16 mouse cellular contexts compared by ENCODE assay signal in the genomic region with DNA sequence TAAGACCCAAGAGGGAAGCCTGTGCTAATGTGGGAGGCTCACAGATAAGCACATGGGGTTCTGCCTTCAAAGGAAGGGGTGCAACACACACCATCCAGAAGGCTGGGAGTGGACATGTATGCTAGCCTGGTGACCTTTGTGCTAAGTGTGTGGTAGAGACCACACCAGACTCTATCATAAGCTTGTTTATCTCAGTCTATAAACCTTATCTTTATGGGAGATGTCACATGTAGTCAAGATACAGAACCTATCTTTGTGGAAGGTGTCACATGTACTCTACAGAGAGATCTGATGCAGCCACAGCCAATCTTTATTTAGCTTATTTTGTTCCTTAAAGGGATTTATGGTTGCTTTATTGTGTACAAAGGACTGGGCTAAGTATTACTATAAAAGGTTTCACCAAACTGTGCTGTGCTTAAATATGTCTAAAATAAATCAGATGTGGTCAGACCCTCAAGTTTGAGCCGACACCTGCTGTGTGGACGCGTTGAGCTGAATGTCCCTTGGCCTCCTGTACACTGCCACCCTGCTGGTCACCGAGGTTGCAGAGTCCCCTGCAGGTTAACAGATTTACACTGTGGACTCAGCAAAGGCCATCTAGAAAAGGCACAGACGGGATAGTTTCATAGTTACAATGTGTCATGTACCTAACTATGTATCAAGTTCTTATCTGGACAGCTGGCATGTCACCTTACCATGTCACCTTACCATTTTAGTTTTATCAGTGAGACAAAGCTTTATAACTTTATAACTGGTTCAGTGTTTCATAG.
"Had no signal": no experiment of that assay in that cellular context is flagged by ENCODE, and none has a peak within 500 bp of the region (broad histone marks: within the 10 kb centered on the region; RNA-seq: fewer than 3 reads in every experiment).

No protein-coding gene starts in this region.

- H3K4me1 ChIP-seq: lung, embryonic 15.5 days; megakaryocyte, embryonic 14.5 days; midbrain, embryonic 13.5 days; midbrain, embryonic 15.5 days; neural tube, embryonic 12.5 days had no signal

- H3K4me3 ChIP-seq: lung, embryonic 15.5 days; megakaryocyte, embryonic 14.5 days; midbrain, embryonic 13.5 days; midbrain, embryonic 15.5 days; neural tube, embryonic 12.5 days had no signal

- DNase-seq: lung, adult 2 months; lung, postnatal 14 days; lung, postnatal 36 days; right cerebral cortex, postnatal 14 days; spleen, adult 18-20 months; thymus, adult 2 months; thymus, postnatal 25 days; thymus, postnatal 4 days had no signal

- H3K36me3 ChIP-seq: lung, embryonic 15.5 days; midbrain, embryonic 13.5 days; midbrain, embryonic 15.5 days; neural tube, embryonic 12.5 days had no signal

- H3K27me3 ChIP-seq: lung, embryonic 15.5 days; midbrain, embryonic 13.5 days; midbrain, embryonic 15.5 days; neural tube, embryonic 12.5 days had no signal

- H3K27ac ChIP-seq: lung, embryonic 15.5 days; macrophage; midbrain, embryonic 13.5 days; midbrain, embryonic 15.5 days; neural tube, embryonic 12.5 days had no signal

- ATAC-seq: lung, postnatal 0 days; midbrain, embryonic 13.5 days; midbrain, embryonic 15.5 days had no signal

- H3K4me2 ChIP-seq: lung, embryonic 15.5 days; midbrain, embryonic 11.5 days; midbrain, embryonic 13.5 days; midbrain, embryonic 15.5 days; neural tube, embryonic 12.5 days had no signal

- H3K9me3 ChIP-seq: lung, embryonic 15.5 days; megakaryocyte, embryonic 14.5 days; midbrain, embryonic 13.5 days; midbrain, embryonic 15.5 days; neural tube, embryonic 12.5 days had no signal

- H3K9ac ChIP-seq: lung, embryonic 15.5 days; midbrain, embryonic 13.5 days; midbrain, embryonic 15.5 days; neural tube, embryonic 12.5 days had no signal
